Mouse (Mus musculus) thymus, adult 2 months (tissue): ENCODE measurements at regions not wholly inside any gene's neighbourhood (a gene's known extent, or its start where the extent isn't known, plus 50 kb on each side); places are given as distances from the start of the nearest gene placed in this dataset.
A peak's percentile ranks its signal among the peaks of the same experiment; 100 is the strongest.

Experiments
- DNase-seq: peaks from one replicate; pipeline ENCODE4 v3.0.0; 2021
- H3K27ac ChIP-seq: fragments of 200-500 bp; 2 replicates; pipeline ENCODE4 v1.5.1; 2012; ENCODE audit warnings: low read length, control low read depth; ENCODE audit not compliant: control insufficient read depth, insufficient read depth
- H3K27me3 ChIP-seq: fragments of 200-500 bp; 2 replicates; pipeline ENCODE4 v1.6.1; 2012; ENCODE audit warnings: mild to moderate bottlenecking, low read length, moderate library complexity, mixed read lengths; ENCODE audit not compliant: control insufficient read depth, insufficient read depth
- H3K36me3 ChIP-seq: fragments of 200-500 bp; 2 replicates; pipeline ENCODE4 v1.6.1; 2012; ENCODE audit warnings: mild to moderate bottlenecking, low read length, moderate library complexity; ENCODE audit not compliant: control insufficient read depth, insufficient read depth
- H3K4me1 ChIP-seq: fragments of 200-500 bp; replicated peaks from 2 replicates; pipeline ENCODE4 v1.6.1; 2012; ENCODE audit warnings: low read length; ENCODE audit not compliant: control insufficient read depth, insufficient read depth
- H3K4me3 ChIP-seq: fragments of 200-500 bp; 2 replicates; pipeline ENCODE4 v1.5.1; 2012; ENCODE audit warnings: mild to moderate bottlenecking, low read length, control low read depth, moderate library complexity; ENCODE audit not compliant: control insufficient read depth, insufficient read depth
- CTCF ChIP-seq: fragments of 200-500 bp; IDR thresholded peaks from 2 replicates; pipeline ENCODE4 v1.5.1; 2012; ENCODE audit warnings: mild to moderate bottlenecking, control low read depth, low read length, moderate library complexity, borderline replicate concordance; ENCODE audit not compliant: control insufficient read depth, poor library complexity, insufficient read depth; ENCODE audit errors: extremely low read depth
- POLR2A ChIP-seq: fragments of 200-500 bp; IDR thresholded peaks from 2 replicates; pipeline ENCODE4 v1.6.1; 2012; ENCODE audit warnings: mild to moderate bottlenecking, low read length, control low read depth, moderate library complexity; ENCODE audit not compliant: control insufficient read depth, poor library complexity, insufficient read depth; ENCODE audit errors: extremely low read depth
- WGBS: fragments of 180-500 bp; shearing (Covaris S2); methylation state at CpG from one replicate; pipeline ENCODE4 v1.1.7; 2018; 5-methylcytosine and 5-hydroxymethylcytosine counted together

- no peaks in the 10 kb centered on the region for H3K4me1 ChIP-seq
- 84% methylated on average over 5 of the region's 5 CpGs for WGBS
- H3K27me3 ChIP-seq = no peaks in the 10 kb centered on the region
- H3K4me3 ChIP-seq = no peak overlapping the region
- no peaks in the 10 kb centered on the region for H3K36me3 ChIP-seq
- TF ChIP-seq POLR2A (no peak), CTCF (no peak)
- DNase-seq = no peak
- no peak overlapping the region for H3K27ac ChIP-seq
Observed at GRCm38 (mm10) chr1:138908860-138909259, 52.2 kb upstream of the 2310009B15Rik start.

- TF ChIP-seq CTCF = no peak
- no peak for TF ChIP-seq POLR2A
- H3K4me1 ChIP-seq = no peaks in the 10 kb centered on the region
- WGBS = 73% methylated on average over 2 of the region's 2 CpGs
- H3K4me3 ChIP-seq = no peak overlapping the region
- no peak for DNase-seq
- H3K36me3 ChIP-seq = no peaks in the 10 kb centered on the region
- no peaks in the 10 kb centered on the region for H3K27me3 ChIP-seq
- no peak overlapping the region for H3K27ac ChIP-seq
Observed at GRCm38 (mm10) chr1:138909654-138910053, 53.0 kb upstream of the 2310009B15Rik start.

DNA sequence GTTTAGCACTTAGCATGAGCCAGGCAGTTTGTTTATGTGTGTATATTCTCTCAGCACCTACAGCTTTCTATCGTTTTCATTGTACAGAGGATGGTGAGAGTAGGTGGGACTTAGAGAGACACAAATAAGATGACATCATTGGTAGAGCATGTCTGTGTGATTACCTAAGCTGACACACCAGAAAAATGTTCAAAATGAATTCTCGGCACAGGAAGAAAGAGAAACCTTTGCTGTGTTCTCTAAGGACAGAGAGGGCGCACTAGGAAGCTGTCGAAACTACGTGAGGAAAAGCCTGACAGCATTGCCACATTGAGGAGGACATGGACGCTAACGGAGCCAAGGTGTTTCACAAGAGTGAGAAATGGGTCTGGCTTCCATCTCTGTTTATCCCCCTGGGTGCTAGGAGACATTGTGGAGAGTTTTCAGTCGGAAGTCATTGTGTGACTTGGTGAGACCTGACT, 51.0 kb upstream of the Dennd1b start:
- no peaks in the 10 kb centered on the region for H3K27me3 ChIP-seq
- no peaks in the 10 kb centered on the region for H3K36me3 ChIP-seq
- DNase-seq = peak; percentile 8
- H3K4me1 ChIP-seq = no peaks in the 10 kb centered on the region
- no peak overlapping the region for H3K4me3 ChIP-seq
- TF ChIP-seq CTCF = no peak
- H3K27ac ChIP-seq = no peak overlapping the region
- 26% methylated on average over 8 of the region's 8 CpGs for WGBS

GRCm38 (mm10) chr1:138912928-138913327, 50.3 kb upstream of the Dennd1b start:
- Histone ChIP-seq H3K4me1 (no peaks in the 10 kb centered on the region), H3K4me3 (no peak overlapping the region), H3K27me3 (no peaks in the 10 kb centered on the region), H3K36me3 (no peaks in the 10 kb centered on the region), H3K27ac (no peak overlapping the region)
- no peak for DNase-seq
- 91% methylated on average over 5 of the region's 5 CpGs for WGBS
- TF ChIP-seq POLR2A = no peak

DNA sequence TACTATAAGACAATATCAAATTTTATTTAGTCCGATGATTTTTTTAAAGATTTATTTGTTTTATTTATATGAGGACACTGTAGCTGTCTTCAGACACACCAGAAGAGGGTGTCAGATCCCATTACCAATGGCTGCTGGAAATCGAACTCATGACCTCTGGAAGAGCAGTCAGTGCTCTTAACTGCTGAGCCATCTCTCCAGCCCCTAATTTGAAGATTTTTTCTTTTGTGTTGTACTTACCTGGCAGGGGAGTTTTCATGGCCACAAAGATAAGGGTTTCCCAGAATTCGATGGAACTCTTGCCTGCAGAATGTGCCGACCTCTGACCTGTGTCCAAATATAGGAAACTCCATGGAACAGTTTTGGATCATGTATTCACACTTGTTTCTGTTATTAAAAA, 49.8 kb upstream of the Dennd1b start:
- Histone ChIP-seq H3K27me3 (no peaks in the 10 kb centered on the region), H3K27ac (no peak overlapping the region), H3K36me3 (no peaks in the 10 kb centered on the region), H3K4me1 (no peaks in the 10 kb centered on the region), H3K4me3 (no peak overlapping the region)
- TF ChIP-seq POLR2A (no peak), CTCF (no peak)
- DNase-seq = no peak
- WGBS = 93% methylated on average over 4 of the region's 4 CpGs
